Mouse (Mus musculus) thymus, adult 2 months (tissue): ENCODE data around the gene Srp54a. TPM values are rescaled to one million over a fixed set of nuclear protein-coding genes. Genes with fewer than 3 reads are reported as not detected.

Experiments
- DNase-seq: peaks from one replicate; pipeline ENCODE4 v3.0.0; 2021
- H3K27ac ChIP-seq: fragments of 200-500 bp; 2 replicates; pipeline ENCODE4 v1.5.1; 2012; ENCODE audit warnings: low read length, control low read depth; ENCODE audit not compliant: control insufficient read depth, insufficient read depth
- H3K27me3 ChIP-seq: fragments of 200-500 bp; 2 replicates; pipeline ENCODE4 v1.6.1; 2012; ENCODE audit warnings: mild to moderate bottlenecking, low read length, moderate library complexity, mixed read lengths; ENCODE audit not compliant: control insufficient read depth, insufficient read depth
- H3K36me3 ChIP-seq: fragments of 200-500 bp; 2 replicates; pipeline ENCODE4 v1.6.1; 2012; ENCODE audit warnings: mild to moderate bottlenecking, low read length, moderate library complexity; ENCODE audit not compliant: control insufficient read depth, insufficient read depth
- H3K4me1 ChIP-seq: fragments of 200-500 bp; replicated peaks from 2 replicates; pipeline ENCODE4 v1.6.1; 2012; ENCODE audit warnings: low read length; ENCODE audit not compliant: control insufficient read depth, insufficient read depth
- H3K4me3 ChIP-seq: fragments of 200-500 bp; 2 replicates; pipeline ENCODE4 v1.5.1; 2012; ENCODE audit warnings: mild to moderate bottlenecking, low read length, control low read depth, moderate library complexity; ENCODE audit not compliant: control insufficient read depth, insufficient read depth
- CTCF ChIP-seq: fragments of 200-500 bp; IDR thresholded peaks from 2 replicates; pipeline ENCODE4 v1.5.1; 2012; ENCODE audit warnings: mild to moderate bottlenecking, control low read depth, low read length, moderate library complexity, borderline replicate concordance; ENCODE audit not compliant: control insufficient read depth, poor library complexity, insufficient read depth; ENCODE audit errors: extremely low read depth
- POLR2A ChIP-seq: fragments of 200-500 bp; IDR thresholded peaks from 2 replicates; pipeline ENCODE4 v1.6.1; 2012; ENCODE audit warnings: mild to moderate bottlenecking, low read length, control low read depth, moderate library complexity; ENCODE audit not compliant: control insufficient read depth, poor library complexity, insufficient read depth; ENCODE audit errors: extremely low read depth
- WGBS: fragments of 180-500 bp; shearing (Covaris S2); methylation state at CpG from one replicate; pipeline ENCODE4 v1.1.7; 2018; 5-methylcytosine and 5-hydroxymethylcytosine counted together
- polyA plus RNA-seq: library from polyadenylated mRNA; depleted of rRNA; stranded (reverse); fragments of >200 nt; gene quantifications from 2 replicates; pipeline ENCODE4 v1.2.3, GENCODE M21; 2012

Gene Srp54a
- polyA plus RNA-seq, 1 experiment, result 23.9 TPM

- Histone ChIP-seq H3K4me1 (peaks cover 7% of the 10 kb centered on the region), H3K4me3 (no peak overlapping the region), H3K27ac (no peak overlapping the region), H3K36me3 (no peaks in the 10 kb centered on the region), H3K27me3 (no peaks in the 10 kb centered on the region)
- DNase-seq, result no peak
- TF ChIP-seq CTCF, result no peak
- no peak for TF ChIP-seq POLR2A
- WGBS, result 97% methylated on average over 2 of the region's 2 CpGs
Observed at GRCm38 (mm10) chr12:55054551-55055241, 25.4 kb upstream of the Srp54a start.

- Histone ChIP-seq H3K4me1 (no peaks in the 10 kb centered on the region), H3K4me3 (no peak overlapping the region), H3K36me3 (no peaks in the 10 kb centered on the region), H3K27ac (no peak overlapping the region), H3K27me3 (no peaks in the 10 kb centered on the region)
- no peak for TF ChIP-seq CTCF
- TF ChIP-seq POLR2A, result no peak
- 97% methylated on average over 2 of the region's 2 CpGs for WGBS
- DNase-seq, result no peak
Observed at GRCm38 (mm10) chr12:55056703-55057102, 23.4 kb upstream of the Srp54a start.

GRCm38 (mm10) chr12:55058865-55059615, 21.0 kb upstream of the Srp54a start:
- no peak overlapping the region for H3K4me3 ChIP-seq
- WGBS, result 89% methylated on average over 6 of the region's 6 CpGs
- DNase-seq, result no peak
- H3K27ac ChIP-seq, result no peak overlapping the region
- H3K4me1 ChIP-seq, result no peaks in the 10 kb centered on the region
- H3K36me3 ChIP-seq, result no peaks in the 10 kb centered on the region
- no peak for TF ChIP-seq CTCF
- no peaks in the 10 kb centered on the region for H3K27me3 ChIP-seq

GRCm38 (mm10) chr12:55059812-55060211, 20.2 kb upstream of the Srp54a start:
- DNase-seq, result no peak
- TF ChIP-seq POLR2A (no peak), CTCF (no peak)
- Histone ChIP-seq H3K4me3 (no peak overlapping the region), H3K27ac (no peak overlapping the region), H3K27me3 (no peaks in the 10 kb centered on the region), H3K36me3 (no peaks in the 10 kb centered on the region), H3K4me1 (no peaks in the 10 kb centered on the region)
- WGBS, result 82% methylated on average over 3 of the region's 3 CpGs

GRCm38 (mm10) chr12:55060212-55060898, 19.7 kb upstream of the Srp54a start:
- H3K27me3 ChIP-seq, result no peaks in the 10 kb centered on the region
- H3K4me1 ChIP-seq, result no peaks in the 10 kb centered on the region
- WGBS, result 93% methylated on average over 6 of the region's 6 CpGs
- TF ChIP-seq CTCF (no peak), POLR2A (no peak)
- H3K4me3 ChIP-seq, result no peak overlapping the region
- DNase-seq, result no peak
- H3K27ac ChIP-seq, result no peak overlapping the region
- no peaks in the 10 kb centered on the region for H3K36me3 ChIP-seq

- H3K4me3 ChIP-seq, result no peak overlapping the region
- H3K27ac ChIP-seq, result no peak overlapping the region
- 94% methylated on average over 10 of the region's 10 CpGs for WGBS
- H3K27me3 ChIP-seq, result no peaks in the 10 kb centered on the region
- no peak for TF ChIP-seq CTCF
- no peak for TF ChIP-seq POLR2A
- H3K36me3 ChIP-seq, result no peaks in the 10 kb centered on the region
- no peak for DNase-seq
- no peaks in the 10 kb centered on the region for H3K4me1 ChIP-seq
Observed at GRCm38 (mm10) chr12:55061006-55061405, 19.1 kb upstream of the Srp54a start.

- Histone ChIP-seq H3K36me3 (no peaks in the 10 kb centered on the region), H3K27ac (no peak overlapping the region), H3K27me3 (no peaks in the 10 kb centered on the region), H3K4me3 (no peak overlapping the region), H3K4me1 (no peaks in the 10 kb centered on the region)
- no peak for TF ChIP-seq POLR2A
- TF ChIP-seq CTCF, result no peak
- WGBS, result 100% methylated on average over 1 of the region's 1 CpGs
- DNase-seq, result no peak
Observed at GRCm38 (mm10) chr12:55062141-55062540, 17.9 kb upstream of the Srp54a start.
